Mouse (Mus musculus) E14TG2a.4 (cell line): ENCODE results near the gene I830077J02Rik.

Source experiments
- CTCF ChIP-seq: conservative IDR thresholded peaks from 2 replicates; pipeline ENCODE4 v1.5.1; 2014; ENCODE audit warnings: low read length
- NANOG ChIP-seq: IDR thresholded peaks from 2 replicates; pipeline ENCODE4 v1.6.1; 2014; ENCODE audit warnings: borderline replicate concordance, low read length, mixed read lengths

DNA sequence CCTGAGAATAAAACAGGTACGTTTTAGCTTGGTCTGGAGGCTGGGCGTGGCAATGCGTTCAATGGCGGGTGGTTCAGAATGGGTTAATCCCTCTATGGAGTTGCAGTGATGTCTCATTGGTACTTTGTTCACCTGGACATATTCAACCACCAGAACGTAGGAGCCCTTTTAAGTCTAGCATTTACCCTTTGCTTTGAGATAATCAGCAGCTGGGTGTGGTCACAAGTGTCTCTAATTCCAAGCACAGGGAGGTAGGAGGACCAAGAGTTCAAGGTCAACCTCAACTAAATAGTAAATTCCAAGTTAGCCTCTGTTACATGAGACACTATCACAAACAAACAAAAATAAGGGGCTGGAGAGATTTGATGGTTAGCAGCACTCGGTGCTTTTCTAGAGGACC lies 3.7 kb downstream of the I830077J02Rik start:
- TF ChIP-seq CTCF (no peak), NANOG (no peak)
